Mouse (Mus musculus): ENCODE data around the gene Sik2. TPM values are rescaled to one million over a fixed set of nuclear protein-coding genes. Genes with fewer than 3 reads are reported as not detected.

Sik2 gene
- polyA plus RNA-seq, 1 experiment from 2014 or later: 10.1 TPM

- no peak overlapping the region for H3K27ac ChIP-seq (replicated peaks)
- no peaks in the 10 kb centered on the region for H3K36me3 ChIP-seq (ENCODE audit: control insufficient read depth, insufficient read depth, low read length)
- no peak overlapping the region for H3K4me2 ChIP-seq (replicated peaks; ENCODE audit: low read depth)
- ATAC-seq (ENCODE audit: low FRiP score, low TSS enrichment) (no peak), DNase-seq (ENCODE audit: low spot score) (no peak)
- no peaks in the 10 kb centered on the region for H3K27me3 ChIP-seq (ENCODE audit: control insufficient read depth, insufficient read depth, low read length)
- WGBS: 72% methylated on average over 3 of the region's 3 CpGs
- no peak overlapping the region for H3K4me3 ChIP-seq (ENCODE audit: low read depth, low read length)
- no peaks in the 10 kb centered on the region for H3K9me3 ChIP-seq (ENCODE audit: control insufficient read depth, low read length)
- H3K9ac ChIP-seq (ENCODE audit: low read length): no peak overlapping the region
- no peaks in the 10 kb centered on the region for H3K4me1 ChIP-seq (replicated peaks; ENCODE audit: control insufficient read depth, insufficient read depth)
- TF ChIP-seq CTCF (IDR thresholded peaks at IDR 0.05; ENCODE audit: low read depth) (no peak), EP300 (optimal IDR thresholded peaks at IDR 0.05) (no peak)
Measured at GRCm38 (mm10) chr9:51020351-51020750, 11.5 kb upstream of the Sik2 start.

GRCm38 (mm10) chr9:51019670-51020069 lies 10.8 kb upstream of the Sik2 start:
- H3K9ac ChIP-seq (ENCODE audit: low read length): no peak overlapping the region

GRCm38 (mm10) chr9:51015732-51016131 lies 6.9 kb upstream of the Sik2 start:
- Histone ChIP-seq H3K9me3 (ENCODE audit: control insufficient read depth, low read length) (no peaks in the 10 kb centered on the region), H3K4me2 (replicated peaks; ENCODE audit: low read depth) (no peak overlapping the region), H3K27me3 (ENCODE audit: control insufficient read depth, insufficient read depth, low read length) (no peaks in the 10 kb centered on the region), H3K36me3 (ENCODE audit: control insufficient read depth, insufficient read depth, low read length) (no peaks in the 10 kb centered on the region), H3K4me1 (replicated peaks; ENCODE audit: control insufficient read depth, insufficient read depth) (no peaks in the 10 kb centered on the region), H3K4me3 (ENCODE audit: low read depth, low read length) (no peak overlapping the region), H3K9ac (ENCODE audit: low read length) (no peak overlapping the region), H3K27ac (replicated peaks) (no peak overlapping the region)
- ATAC-seq (ENCODE audit: low FRiP score, low TSS enrichment) (peak; percentile 67), DNase-seq (ENCODE audit: low spot score) (peak; percentile 38)
- 19% methylated on average over 4 of the region's 4 CpGs for WGBS
- no peak for TF ChIP-seq EP300 (optimal IDR thresholded peaks at IDR 0.05)
- no peak for TF ChIP-seq CTCF (IDR thresholded peaks at IDR 0.05; ENCODE audit: low read depth)

More at GRCm38 (mm10) chr9:51019670-51020069, 10.8 kb upstream of the Sik2 start:
- WGBS: 68% methylated on average over 7 of the region's 7 CpGs
- Histone ChIP-seq H3K36me3 (ENCODE audit: control insufficient read depth, insufficient read depth, low read length) (no peaks in the 10 kb centered on the region), H3K4me2 (replicated peaks; ENCODE audit: low read depth) (no peak overlapping the region), H3K27ac (replicated peaks) (no peak overlapping the region), H3K9me3 (ENCODE audit: control insufficient read depth, low read length) (no peaks in the 10 kb centered on the region), H3K4me3 (ENCODE audit: low read depth, low read length) (no peak overlapping the region), H3K4me1 (replicated peaks; ENCODE audit: control insufficient read depth, insufficient read depth) (no peaks in the 10 kb centered on the region), H3K27me3 (ENCODE audit: control insufficient read depth, insufficient read depth, low read length) (no peaks in the 10 kb centered on the region)
- ATAC-seq (ENCODE audit: low FRiP score, low TSS enrichment): no peak
- DNase-seq (ENCODE audit: low spot score): no peak
- TF ChIP-seq EP300 (optimal IDR thresholded peaks at IDR 0.05): no peak

- H3K9me3 ChIP-seq (ENCODE audit: control insufficient read depth, low read length): no peaks in the 10 kb centered on the region
- H3K4me3 ChIP-seq (ENCODE audit: low read depth, low read length): no peak overlapping the region
- ATAC-seq (ENCODE audit: low FRiP score, low TSS enrichment) (no peak), DNase-seq (ENCODE audit: low spot score) (no peak)
- H3K36me3 ChIP-seq (ENCODE audit: control insufficient read depth, insufficient read depth, low read length): no peaks in the 10 kb centered on the region
- H3K27ac ChIP-seq (replicated peaks): no peak overlapping the region
- WGBS: 71% methylated on average over 1 of the region's 1 CpGs
- H3K4me1 ChIP-seq (replicated peaks; ENCODE audit: control insufficient read depth, insufficient read depth): no peaks in the 10 kb centered on the region
- H3K4me2 ChIP-seq (replicated peaks; ENCODE audit: low read depth): no peak overlapping the region
- H3K9ac ChIP-seq (ENCODE audit: low read length): no peak overlapping the region
- no peak for TF ChIP-seq EP300 (optimal IDR thresholded peaks at IDR 0.05)
- TF ChIP-seq CTCF (IDR thresholded peaks at IDR 0.05; ENCODE audit: low read depth): no peak
- no peaks in the 10 kb centered on the region for H3K27me3 ChIP-seq (ENCODE audit: control insufficient read depth, insufficient read depth, low read length)
Measured at GRCm38 (mm10) chr9:51013644-51014043, 4.8 kb upstream of the Sik2 start.

GRCm38 (mm10) chr9:51009656-51009950 lies 730 bp upstream of the Sik2 start:
- Histone ChIP-seq H3K27ac (replicated peaks) (no peak overlapping the region), H3K4me1 (replicated peaks; ENCODE audit: control insufficient read depth, insufficient read depth) (no peaks in the 10 kb centered on the region), H3K9ac (ENCODE audit: low read length) (no peak overlapping the region; the same call in 1 of the 2 replicates), H3K4me2 (replicated peaks; ENCODE audit: low read depth) (peak overlapping the region; percentile 84), H3K4me3 (ENCODE audit: low read depth, low read length) (peak overlapping the region; percentile 92), H3K27me3 (ENCODE audit: control insufficient read depth, insufficient read depth, low read length) (no peaks in the 10 kb centered on the region), H3K9me3 (ENCODE audit: control insufficient read depth, low read length) (no peaks in the 10 kb centered on the region), H3K36me3 (ENCODE audit: control insufficient read depth, insufficient read depth, low read length) (no peaks in the 10 kb centered on the region)
- no peak for DNase-seq (ENCODE audit: low spot score)
- TF ChIP-seq CTCF (IDR thresholded peaks at IDR 0.05; ENCODE audit: low read depth) (no peak), EP300 (optimal IDR thresholded peaks at IDR 0.05) (no peak)
- no peak for ATAC-seq (ENCODE audit: low FRiP score, low TSS enrichment)
- whole genome bisulfite sequencing: 2% methylated on average over 6 of the region's 6 CpGs

GRCm38 (mm10) chr9:51008068-51008840 lies 619 bp downstream of the Sik2 start:
- no peaks in the 10 kb centered on the region for H3K36me3 ChIP-seq (ENCODE audit: control insufficient read depth, insufficient read depth, low read length)
- TF ChIP-seq EP300 (optimal IDR thresholded peaks at IDR 0.05): no peak
- no peak for TF ChIP-seq CTCF (IDR thresholded peaks at IDR 0.05; ENCODE audit: low read depth)
- H3K4me3 ChIP-seq (ENCODE audit: low read depth, low read length): peak overlapping the region; percentile 92
- no peaks in the 10 kb centered on the region for H3K4me1 ChIP-seq (replicated peaks; ENCODE audit: control insufficient read depth, insufficient read depth)
- no peaks in the 10 kb centered on the region for H3K9me3 ChIP-seq (ENCODE audit: control insufficient read depth, low read length)
- ATAC-seq (ENCODE audit: low FRiP score, low TSS enrichment): peak; percentile 68
- peak overlapping the region; percentile 89 for H3K9ac ChIP-seq (ENCODE audit: low read length)
- peak overlapping the region; percentile 84 for H3K4me2 ChIP-seq (replicated peaks; ENCODE audit: low read depth)
- H3K27me3 ChIP-seq (ENCODE audit: control insufficient read depth, insufficient read depth, low read length): no peaks in the 10 kb centered on the region
- no peak for DNase-seq (ENCODE audit: low spot score)
- H3K27ac ChIP-seq (replicated peaks): peak overlapping the region; percentile 95
- WGBS: under 1% methylated on average over 54 of the region's 65 CpGs

All from stomach, postnatal 0 days (tissue).